Mouse (Mus musculus): ENCODE measurements around the gene Clca3a2.
"Not testable (repeated sequence)": the region's sequence is repeated elsewhere in the genome, so short reads cannot be mapped to it uniquely, and the experiment has no call there.

Gene Clca3a2

DNA sequence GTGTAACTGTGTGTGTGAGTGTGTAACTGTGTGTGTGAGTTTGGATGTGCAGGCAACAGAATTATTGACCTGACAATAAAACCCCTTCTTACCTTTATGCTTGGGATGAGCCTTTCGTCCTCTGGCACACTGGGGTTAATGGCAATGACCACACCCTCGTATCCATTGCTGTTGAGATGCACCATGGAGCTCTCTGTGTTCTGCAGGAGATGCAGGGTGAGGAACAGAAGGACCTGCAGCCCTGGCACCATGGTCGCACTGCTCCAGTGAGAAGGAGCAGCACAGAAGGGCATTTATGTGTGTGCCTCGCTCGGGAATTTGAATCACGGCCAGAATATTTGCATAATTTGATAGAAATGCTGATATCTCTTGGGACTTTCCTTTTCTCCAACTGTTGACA is at the start of gene Clca3a2:
TSS of gene Clca3a2 (minus strand) at position 276 of the 400 bp plus-strand sequence.
- CTCF ChIA-PET: not testable (repeated sequence)

- CTCF ChIA-PET: no interaction called here
Observed at GRCm38 (mm10) chr3:144849584-144849983, 30.3 kb upstream of the Clca3a2 start.

DNA sequence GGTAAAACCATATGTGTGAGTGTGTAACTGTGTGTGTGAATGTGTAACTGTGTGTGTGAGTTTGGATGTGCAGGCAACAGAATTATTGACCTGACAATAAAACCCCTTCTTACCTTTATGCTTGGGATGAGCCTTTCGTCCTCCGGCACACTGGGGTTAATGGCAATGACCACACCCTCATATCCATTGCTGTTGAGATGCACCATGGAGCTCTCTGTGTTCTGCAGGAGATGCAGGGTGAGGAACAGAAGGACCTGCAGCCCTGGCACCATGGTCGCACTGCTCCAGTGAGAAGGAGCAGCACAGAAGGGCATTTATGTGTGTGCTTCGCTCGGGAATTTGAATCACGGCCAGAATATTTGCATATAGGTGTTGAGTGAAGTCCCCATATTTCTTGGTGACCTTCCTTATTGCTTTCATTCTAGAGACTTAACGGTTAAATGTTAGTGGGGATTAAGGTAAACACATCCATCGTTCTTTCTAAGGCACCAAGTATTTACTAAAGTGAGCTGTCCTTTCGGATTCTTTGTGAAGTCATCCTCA is 29.8 kb upstream of the Clca3a2 start, which contains the start of gene Clca3b:
TSS of gene Clca3b (minus strand) at position 344 of the 543 bp plus-strand sequence.
- CTCF ChIA-PET: not testable (repeated sequence)

DNA sequence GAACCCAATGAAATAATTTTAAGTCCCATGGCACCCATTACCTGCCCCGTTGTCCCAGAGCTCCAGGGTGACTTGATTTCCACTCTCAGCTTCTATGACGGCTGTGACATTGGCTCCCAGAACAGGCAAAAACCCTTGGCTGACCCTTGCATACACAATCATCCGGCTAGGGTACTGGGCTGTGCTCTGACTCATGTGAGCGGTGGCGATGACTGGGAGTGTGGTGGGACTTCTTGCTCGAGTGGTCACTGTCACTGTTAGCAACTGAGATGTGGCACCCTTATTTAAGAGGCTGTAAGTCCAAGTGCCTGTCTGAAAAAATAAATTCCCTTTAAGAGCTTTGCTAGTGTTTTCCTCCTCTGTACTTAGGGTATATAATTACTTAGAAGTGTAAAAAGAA is 8.0 kb upstream of the Clca3a2 start:
- CTCF ChIA-PET: no interaction called here

- CTCF ChIA-PET: no interaction called here
Observed at GRCm38 (mm10) chr3:144825151-144825550, 5.9 kb upstream of the Clca3a2 start.

GRCm38 (mm10) chr3:144823331-144823730 is 4.0 kb upstream of the Clca3a2 start:
- CTCF ChIA-PET: no interaction called here

- CTCF ChIA-PET: no interaction called here
Observed at GRCm38 (mm10) chr3:144820632-144821031, 1.3 kb upstream of the Clca3a2 start.

DNA sequence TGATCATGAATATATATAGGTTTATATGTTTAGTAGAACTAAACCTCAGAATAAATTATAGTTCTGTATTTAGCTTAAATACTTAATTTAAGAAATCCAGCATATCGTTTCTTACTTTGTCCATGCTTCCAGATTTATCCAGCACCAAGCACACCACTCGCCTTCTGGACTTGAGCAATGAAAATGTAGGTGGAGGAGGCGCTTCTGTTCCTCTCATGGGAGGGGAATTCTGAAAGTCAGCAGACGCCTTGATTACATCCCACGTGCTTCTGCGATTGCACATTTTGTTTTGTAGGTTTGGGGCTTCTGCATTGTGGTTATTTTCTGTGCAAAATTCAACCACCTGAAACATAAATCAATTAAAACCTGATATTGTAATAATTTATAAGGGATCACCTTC is 6.0 kb downstream of the Clca3a2 start:
- CTCF ChIA-PET: not testable (repeated sequence)

DNA sequence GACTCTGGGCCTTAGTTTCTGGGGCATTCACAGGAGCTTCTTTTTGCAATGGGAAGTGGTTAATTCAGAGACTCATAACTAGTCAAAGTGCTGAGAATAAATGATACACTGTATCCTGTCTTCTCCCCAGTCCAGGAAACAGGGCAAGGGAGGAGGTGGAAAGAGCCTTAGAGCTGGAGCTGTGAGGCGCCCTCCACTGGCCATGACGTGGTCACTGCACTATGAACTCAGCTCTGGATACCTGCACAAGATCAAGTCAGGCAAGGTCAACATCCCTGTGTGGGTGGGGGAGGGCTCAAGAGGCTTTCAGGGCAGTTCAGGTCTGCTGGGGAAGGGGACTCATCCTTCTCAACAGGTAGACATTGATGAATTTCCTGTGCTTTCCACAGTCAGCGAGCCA is 7.5 kb downstream of the Clca3a2 start:
- CTCF ChIA-PET: no interaction called here

DNA sequence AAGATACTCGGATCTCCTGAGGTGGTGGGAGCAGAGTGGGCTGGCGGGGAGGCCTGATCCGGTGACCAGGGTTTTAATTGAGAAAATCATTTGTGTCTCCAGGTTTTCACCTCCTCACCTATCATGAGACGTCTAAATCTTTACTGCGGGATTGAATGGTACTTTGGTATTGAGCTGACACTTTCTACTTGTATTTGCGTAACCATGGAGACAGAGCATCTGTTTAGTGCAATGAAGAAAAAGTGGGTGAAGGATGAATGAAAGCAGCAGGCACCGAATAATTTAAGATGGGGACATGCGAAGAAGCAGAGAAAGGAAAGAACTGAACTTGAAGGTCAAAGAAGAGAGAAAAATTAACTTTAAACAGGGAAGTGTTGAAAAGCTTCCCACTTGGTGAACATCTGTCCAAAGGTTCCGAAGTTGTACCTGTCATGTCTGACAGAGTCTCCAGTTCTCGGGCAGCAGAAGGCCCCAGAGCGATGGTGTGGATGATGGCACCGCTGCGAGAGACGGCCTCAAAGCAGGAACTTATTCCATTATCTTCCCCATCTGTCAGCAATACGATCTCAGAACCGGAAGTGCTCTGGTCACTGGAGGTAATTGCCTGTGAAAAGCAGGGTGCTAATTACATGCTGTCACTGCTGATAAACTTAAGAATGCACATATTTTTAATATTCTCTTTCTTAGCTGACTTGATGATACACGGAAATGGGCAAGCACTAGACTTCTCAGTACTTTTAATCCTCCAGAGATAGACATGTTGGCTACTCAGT is 11.0 kb downstream of the Clca3a2 start:
- CTCF ChIA-PET: not testable (repeated sequence)

DNA sequence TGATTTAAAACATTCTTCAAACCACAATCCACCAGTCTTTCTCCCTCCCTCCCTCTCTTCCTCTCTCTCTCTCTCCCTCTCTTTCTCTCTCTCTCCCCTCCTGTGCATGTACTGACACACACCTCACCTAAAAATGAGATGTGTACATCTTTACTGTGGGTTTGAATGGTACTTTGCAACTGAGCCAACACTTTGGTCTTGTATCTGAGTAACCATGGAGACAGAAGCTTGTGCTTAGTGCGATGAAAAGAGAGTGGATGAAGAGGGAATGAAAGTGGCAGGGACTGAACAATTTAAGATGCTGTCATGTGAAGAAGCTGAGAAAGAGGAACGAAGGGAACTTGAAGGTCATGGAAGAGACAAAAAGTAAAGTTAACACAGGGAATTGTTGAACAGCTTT is 12.7 kb downstream of the Clca3a2 start:
- CTCF ChIA-PET: not testable (repeated sequence)

DNA sequence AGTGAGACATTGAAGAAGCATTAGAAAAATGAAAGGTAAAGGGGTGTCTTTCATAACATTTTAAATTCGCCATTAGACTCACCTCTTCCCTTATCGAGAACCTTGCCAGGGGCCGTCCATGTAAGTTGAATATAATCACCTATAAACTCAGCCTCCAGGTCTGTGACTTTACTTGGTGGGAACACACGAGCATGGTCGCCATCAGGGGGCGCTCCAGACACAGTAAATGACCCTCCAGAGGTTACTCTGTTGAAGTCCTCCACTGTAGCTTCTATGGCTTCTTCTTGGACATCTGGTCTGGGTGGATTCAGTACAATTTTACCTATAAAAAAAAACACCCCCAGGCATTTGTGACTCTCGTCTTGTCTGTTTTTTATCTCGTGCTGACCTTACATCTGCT is 17.4 kb downstream of the Clca3a2 start:
- CTCF ChIA-PET: no interaction called here

DNA sequence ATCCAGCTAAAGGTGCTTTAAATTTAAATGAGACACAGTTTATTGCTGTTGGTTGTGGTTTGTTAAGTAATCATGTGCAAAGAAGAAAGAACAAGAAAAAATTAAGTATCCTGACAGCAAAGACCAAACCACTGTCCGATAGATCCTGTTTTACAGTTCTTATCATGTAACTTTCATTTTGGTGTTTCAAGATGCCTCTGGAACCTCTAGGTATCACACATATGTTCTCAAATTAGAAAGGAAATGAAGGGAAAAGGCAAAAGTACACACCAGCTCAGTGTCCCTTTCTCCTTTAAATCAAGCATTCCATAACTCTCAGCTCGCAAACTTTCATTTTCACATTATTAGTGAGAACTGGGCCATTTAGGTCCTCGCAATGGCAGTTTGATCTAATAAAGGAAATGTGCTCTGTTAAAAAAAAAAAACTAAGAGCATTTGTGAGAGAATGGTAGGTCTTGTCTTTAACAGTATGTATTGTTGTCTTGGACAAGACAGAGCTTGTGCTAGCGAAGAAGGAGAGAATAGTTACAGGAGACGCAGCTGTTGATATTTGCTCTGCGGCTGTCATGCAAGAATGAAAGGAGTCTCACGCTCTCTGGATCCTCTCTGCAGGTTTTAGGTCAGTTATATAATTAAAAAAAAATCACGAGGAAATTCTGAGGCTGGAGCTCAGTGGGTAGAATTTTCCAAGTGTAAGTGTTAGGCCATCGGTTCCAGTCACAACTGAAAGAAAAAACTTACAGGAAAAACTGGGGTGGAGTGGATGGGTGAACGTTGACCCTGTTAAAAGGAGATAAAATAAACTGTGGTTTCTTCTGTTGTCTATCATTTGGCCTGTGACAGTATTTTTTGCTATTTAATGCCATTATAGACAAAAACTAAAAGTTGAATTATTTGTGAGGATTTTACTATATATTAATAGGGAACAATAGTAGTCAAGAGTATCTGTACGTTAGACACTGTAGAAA is 33.8 kb downstream of the Clca3a2 start:
- CTCF ChIA-PET: no interaction called here

- CTCF ChIA-PET: no interaction called here
Observed at GRCm38 (mm10) chr3:144765161-144765560, 54.1 kb downstream of the Clca3a2 start.

DNA sequence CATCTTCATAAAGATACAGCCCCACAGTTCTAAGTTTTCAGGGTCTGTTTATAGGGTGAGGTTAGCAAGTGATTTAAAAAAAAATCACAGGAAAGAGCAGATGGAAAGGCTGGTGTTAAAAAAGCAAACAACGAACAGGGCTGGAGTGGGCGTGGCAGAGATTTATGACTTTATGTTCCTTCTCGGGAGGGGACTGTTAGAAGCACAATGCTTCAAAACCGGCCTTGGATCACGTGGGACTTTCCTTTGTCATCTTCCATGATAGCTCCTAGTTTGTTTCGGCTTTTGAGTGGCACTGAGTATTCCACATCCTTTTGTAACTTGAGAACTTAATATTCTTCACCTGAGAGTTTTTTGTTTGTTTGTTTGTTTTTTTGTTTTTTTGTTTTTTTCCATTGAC is 57.8 kb downstream of the Clca3a2 start:
- CTCF ChIA-PET: interaction anchor here (0.6 kb wide), 1 partner anchor 568 kb away, joined by 7 read pairs; no protein-coding TSS in a partner anchor

- CTCF ChIA-PET: interaction anchor here (0.6 kb wide), 1 partner anchor 1442 kb away, joined by 8 read pairs; no protein-coding TSS in a partner anchor
Observed at GRCm38 (mm10) chr3:144760592-144761309, 58.5 kb downstream of the Clca3a2 start, which contains the start of gene Clca3a1. Gene Clca3a1 (minus strand): TSS chr3:144760977.

GRCm38 (mm10) chr3:144759719-144760118 is 59.6 kb downstream of the Clca3a2 start:
- CTCF ChIA-PET: interaction anchor here (0.6 kb wide), 1 partner anchor 1443 kb away, joined by 8 read pairs; no protein-coding TSS in a partner anchor

DNA sequence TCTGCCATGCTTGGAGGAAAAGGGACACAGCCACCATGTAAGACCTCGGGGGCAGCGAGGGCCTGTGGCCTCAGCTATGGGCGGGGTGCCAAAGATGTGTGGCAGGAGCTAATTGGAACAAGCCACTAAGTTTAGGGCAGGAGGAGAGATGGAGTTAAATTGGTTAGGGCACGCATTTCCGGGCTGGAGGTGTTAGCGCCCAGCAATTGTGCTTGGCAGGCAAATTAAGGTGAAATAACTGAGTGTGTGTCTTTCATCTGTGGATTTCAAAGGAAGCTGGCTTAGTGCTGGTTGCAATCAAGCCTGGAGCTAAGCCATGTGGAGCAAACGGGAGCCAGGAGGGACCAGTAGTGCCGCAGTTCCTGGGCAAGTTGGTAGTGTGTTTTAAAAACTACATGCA is 63.2 kb downstream of the Clca3a2 start:
- CTCF ChIA-PET: not testable (repeated sequence)

DNA sequence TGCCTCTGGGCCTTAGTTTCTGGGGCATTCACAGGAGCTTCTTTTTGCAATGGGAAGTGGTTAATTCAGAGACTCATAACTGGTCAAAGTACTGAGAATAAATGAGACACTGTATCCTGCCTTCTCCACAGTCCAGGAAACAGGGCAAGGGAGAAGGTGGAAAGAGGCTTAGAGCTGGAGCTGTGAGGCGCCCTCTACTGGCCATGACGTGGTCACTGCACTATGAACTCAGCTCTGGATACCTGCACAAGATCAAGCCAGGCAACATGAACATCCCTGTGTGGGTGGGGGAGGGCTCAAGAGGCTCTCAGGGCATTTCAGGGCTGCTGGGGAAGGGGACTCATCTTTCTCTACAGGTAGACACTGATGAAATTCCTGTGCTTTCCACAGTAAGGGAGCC is 66.2 kb downstream of the Clca3a2 start:
- CTCF ChIA-PET: no interaction called here

DNA sequence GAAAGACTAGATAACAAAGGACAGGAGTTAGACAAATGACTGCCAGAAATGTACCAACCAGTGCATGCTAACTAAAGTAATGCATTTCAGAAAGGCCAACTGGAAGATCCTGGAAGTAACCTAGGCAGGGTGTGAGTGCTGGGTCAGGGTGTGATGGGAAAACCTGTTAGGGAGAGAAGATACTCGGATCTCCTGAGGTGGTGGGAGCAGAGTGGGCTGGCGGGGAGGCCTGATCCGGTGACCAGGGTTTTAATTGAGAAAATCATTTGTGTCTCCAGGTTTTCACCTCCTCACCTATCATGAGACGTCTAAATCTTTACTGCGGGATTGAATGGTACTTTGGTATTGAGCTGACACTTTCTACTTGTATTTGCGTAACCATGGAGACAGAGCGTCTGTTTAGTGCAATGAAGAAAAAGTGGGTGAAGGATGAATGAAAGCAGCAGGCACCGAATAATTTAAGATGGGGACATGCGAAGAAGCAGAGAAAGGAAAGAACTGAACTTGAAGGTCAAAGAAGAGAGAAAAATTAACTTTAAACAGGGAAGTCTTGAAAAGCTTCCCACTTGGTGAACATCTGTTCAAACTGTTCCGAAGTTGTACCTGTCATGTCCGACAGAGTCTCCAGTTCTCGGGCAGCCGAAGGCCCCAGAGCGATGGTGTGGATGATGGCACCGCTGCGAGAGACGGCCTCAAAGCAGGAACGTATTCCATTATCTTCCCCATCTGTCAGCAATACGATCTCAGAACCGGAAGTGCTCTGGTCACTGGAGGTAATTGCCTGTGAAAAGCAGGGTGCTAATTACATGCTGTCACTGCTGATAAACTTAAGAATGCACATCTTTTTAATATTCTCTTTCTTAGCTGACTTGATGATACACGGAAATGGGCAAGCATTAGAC is 70.0 kb downstream of the Clca3a2 start:
- CTCF ChIA-PET: not testable (repeated sequence)

DNA sequence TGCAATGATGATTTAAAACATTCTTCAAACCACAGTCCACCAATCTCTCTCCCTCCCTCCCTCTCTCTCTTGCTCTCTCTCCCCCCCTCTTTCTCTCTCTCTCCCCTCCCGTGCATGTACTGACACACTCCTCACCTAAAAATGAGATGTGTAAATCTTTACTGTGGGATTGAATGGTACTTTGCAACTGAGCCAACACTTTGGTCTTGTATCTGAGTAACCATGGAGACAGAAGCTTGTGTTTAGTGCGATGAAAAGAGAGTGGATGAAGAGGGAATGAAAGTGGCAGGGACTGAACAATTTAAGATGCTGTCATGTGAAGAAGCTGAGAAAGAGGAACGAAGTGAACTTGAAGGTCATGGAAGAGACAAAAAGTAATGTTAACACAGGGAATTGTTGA is 71.6 kb downstream of the Clca3a2 start:
- CTCF ChIA-PET: not testable (repeated sequence)
